Mouse (Mus musculus) lung, postnatal 0 days (tissue): Measurements from ENCODE around the gene Adad2. TPM values are rescaled to one million over a fixed set of nuclear protein-coding genes. Genes with fewer than 3 reads are reported as not detected.

Source experiments
- ATAC-seq: fragments of 200-750 bp; cut with Nextera tagmentation; 2 replicates; pipeline ENCODE4 v1.8.0; 2017; ENCODE audit warnings: moderate library complexity
- DNase-seq: peaks from one replicate; pipeline ENCODE4 v3.0.0-alpha.2; 2016; ENCODE audit warnings: low spot score
- H3K27ac ChIP-seq: fragments of 300-500 bp; sonication (generic); 2 replicates; pipeline ENCODE4 v1.5.1; 2014; ENCODE audit warnings: antibody characterized with exemption, mild to moderate bottlenecking, low read length, mixed read lengths
- H3K27me3 ChIP-seq: fragments of 300-500 bp; sonication (generic); replicated peaks from 2 replicates; pipeline ENCODE4 v1.6.1; 2014; ENCODE audit warnings: low read length, mixed read lengths; ENCODE audit not compliant: insufficient read depth
- H3K36me3 ChIP-seq: fragments of 300-500 bp; sonication (generic); 2 replicates; pipeline ENCODE4 v1.6.1; 2014; ENCODE audit warnings: low read length, mixed read lengths; ENCODE audit not compliant: insufficient read depth
- H3K4me1 ChIP-seq: fragments of 300-500 bp; sonication (generic); 2 replicates; pipeline ENCODE4 v1.6.1; 2014; ENCODE audit warnings: antibody characterized with exemption, low read depth, low read length, mixed read lengths; ENCODE audit not compliant: insufficient read depth
- H3K4me2 ChIP-seq: fragments of 300-500 bp; sonication (generic); replicated peaks from 2 replicates; pipeline ENCODE4 v1.6.1; 2014; ENCODE audit warnings: low read depth, mild to moderate bottlenecking, low read length, moderate library complexity, mixed read lengths
- H3K4me3 ChIP-seq: fragments of 300-500 bp; sonication (generic); 2 replicates; pipeline ENCODE4 v1.5.1; 2014; ENCODE audit warnings: low read depth, low read length
- H3K9ac ChIP-seq: fragments of 300-500 bp; sonication (generic); replicated peaks from 2 replicates; pipeline ENCODE4 v1.6.1; 2014; ENCODE audit warnings: low read depth, mild to moderate bottlenecking
- H3K9me3 ChIP-seq: fragments of 300-500 bp; sonication (generic); 2 replicates; pipeline ENCODE4 v1.6.1; 2016; ENCODE audit warnings: low read length, mixed read lengths
- CTCF ChIP-seq: IDR thresholded peaks from 2 replicates; pipeline ENCODE4 v1.5.1; 2016; ENCODE audit warnings: antibody characterized with exemption, mild to moderate bottlenecking
- EP300 ChIP-seq: IDR thresholded peaks from 2 replicates; pipeline ENCODE4 v1.6.1; 2016; ENCODE audit warnings: antibody characterized with exemption, mild to moderate bottlenecking, control low read depth
- WGBS: fragments of 180-500 bp; shearing (Covaris S2); extraction: QIAGEN DNeasy Blood & Tissue Kit; methylation state at CpG from one replicate; pipeline ENCODE4 v1.1.7; 2014; 5-methylcytosine and 5-hydroxymethylcytosine counted together
- polyA plus RNA-seq: library from polyadenylated mRNA; unstranded; fragments of >200 nt; fragmentation: Nextera tagmentation; extraction: Ambion mirVana; gene quantifications from 2 replicates; pipeline ENCODE4 v1.2.1, GENCODE M21; 2015

Adad2 gene
- polyA plus RNA-seq, 1 experiment from 2014 or later = not detected

GRCm38 (mm10) chr8:119620848-119621465, 8.4 kb downstream of the Adad2 start:
- ATAC-seq (no peak), DNase-seq (no peak)
- no peaks in the 10 kb centered on the region for H3K27me3 ChIP-seq
- H3K9ac ChIP-seq = no peak overlapping the region
- H3K4me3 ChIP-seq = no peak overlapping the region
- no peaks in the 10 kb centered on the region for H3K4me1 ChIP-seq
- no peak overlapping the region for H3K27ac ChIP-seq
- H3K9me3 ChIP-seq = no peaks in the 10 kb centered on the region
- H3K36me3 ChIP-seq = no peaks in the 10 kb centered on the region
- no peak for TF ChIP-seq CTCF
- TF ChIP-seq EP300 = no peak
- WGBS = 77% methylated on average over 14 of the region's 14 CpGs
- H3K4me2 ChIP-seq = no peak overlapping the region

- WGBS = 51% methylated on average over 4 of the region's 4 CpGs
- H3K27me3 ChIP-seq = no peaks in the 10 kb centered on the region
- no peaks in the 10 kb centered on the region for H3K9me3 ChIP-seq
- DNase-seq = no peak
- H3K27ac ChIP-seq = no peak overlapping the region
- ATAC-seq = no peak
- no peaks in the 10 kb centered on the region for H3K36me3 ChIP-seq
- no peak for TF ChIP-seq CTCF
- TF ChIP-seq EP300 = no peak
- no peaks in the 10 kb centered on the region for H3K4me1 ChIP-seq
- H3K4me3 ChIP-seq = no peak overlapping the region
- no peak overlapping the region for H3K4me2 ChIP-seq
- H3K9ac ChIP-seq = no peak overlapping the region
These were observed 10.0 kb downstream of the Adad2 start for GRCm38 (mm10) chr8:119622555-119622954.

GRCm38 (mm10) chr8:119623061-119623460, 10.5 kb downstream of the Adad2 start:
- no peak overlapping the region for H3K4me2 ChIP-seq
- no peak overlapping the region for H3K9ac ChIP-seq
- DNase-seq = no peak
- TF ChIP-seq CTCF (no peak), EP300 (no peak)
- H3K4me3 ChIP-seq = no peak overlapping the region
- 81% methylated on average over 8 of the region's 8 CpGs for WGBS
- H3K36me3 ChIP-seq = no peaks in the 10 kb centered on the region
- H3K27ac ChIP-seq = no peak overlapping the region
- no peaks in the 10 kb centered on the region for H3K9me3 ChIP-seq
- no peaks in the 10 kb centered on the region for H3K27me3 ChIP-seq
- ATAC-seq = no peak
- H3K4me1 ChIP-seq = no peaks in the 10 kb centered on the region

- Histone ChIP-seq H3K9ac (no peak overlapping the region), H3K27ac (no peak overlapping the region), H3K4me1 (no peaks in the 10 kb centered on the region), H3K4me2 (no peak overlapping the region), H3K9me3 (no peaks in the 10 kb centered on the region), H3K27me3 (no peaks in the 10 kb centered on the region), H3K4me3 (no peak overlapping the region), H3K36me3 (no peaks in the 10 kb centered on the region)
- WGBS = 77% methylated on average over 1 of the region's 1 CpGs
- ATAC-seq (no peak), DNase-seq (no peak)
- TF ChIP-seq EP300 = no peak
- no peak for TF ChIP-seq CTCF
These were observed 11.2 kb downstream of the Adad2 start for GRCm38 (mm10) chr8:119623744-119624143.

GRCm38 (mm10) chr8:119624916-119625315, 12.4 kb downstream of the Adad2 start:
- no peak for DNase-seq
- no peak overlapping the region for H3K9ac ChIP-seq
- no peaks in the 10 kb centered on the region for H3K36me3 ChIP-seq
- H3K4me3 ChIP-seq = no peak overlapping the region
- no peak for ATAC-seq
- TF ChIP-seq CTCF (no peak), EP300 (no peak)
- no peaks in the 10 kb centered on the region for H3K9me3 ChIP-seq
- 87% methylated on average over 7 of the region's 7 CpGs for WGBS
- H3K4me1 ChIP-seq = no peaks in the 10 kb centered on the region
- H3K27me3 ChIP-seq = no peaks in the 10 kb centered on the region
- H3K4me2 ChIP-seq = no peak overlapping the region
- H3K27ac ChIP-seq = no peak overlapping the region

GRCm38 (mm10) chr8:119625788-119626187, 13.2 kb downstream of the Adad2 start:
- DNase-seq (no peak), ATAC-seq (no peak)
- H3K4me1 ChIP-seq = no peaks in the 10 kb centered on the region
- H3K9ac ChIP-seq = no peak overlapping the region
- 76% methylated on average over 22 of the region's 22 CpGs for WGBS
- H3K4me3 ChIP-seq = no peak overlapping the region
- H3K27me3 ChIP-seq = no peaks in the 10 kb centered on the region
- no peaks in the 10 kb centered on the region for H3K36me3 ChIP-seq
- H3K4me2 ChIP-seq = no peak overlapping the region
- no peak overlapping the region for H3K27ac ChIP-seq
- no peak for TF ChIP-seq CTCF
- TF ChIP-seq EP300 = no peak
- H3K9me3 ChIP-seq = no peaks in the 10 kb centered on the region

- DNase-seq = no peak
- ATAC-seq = no peak
- Histone ChIP-seq H3K9me3 (no peaks in the 10 kb centered on the region), H3K36me3 (no peaks in the 10 kb centered on the region), H3K4me1 (no peaks in the 10 kb centered on the region), H3K4me2 (no peak overlapping the region), H3K27ac (no peak overlapping the region), H3K9ac (no peak overlapping the region), H3K27me3 (no peaks in the 10 kb centered on the region), H3K4me3 (no peak overlapping the region)
- WGBS = 87% methylated on average over 7 of the region's 7 CpGs
- TF ChIP-seq CTCF (no peak), EP300 (no peak)
These were observed 14.7 kb downstream of the Adad2 start for GRCm38 (mm10) chr8:119627199-119627598.
